Mouse (Mus musculus): ENCODE measurements around the gene Hdac5.

DNA sequence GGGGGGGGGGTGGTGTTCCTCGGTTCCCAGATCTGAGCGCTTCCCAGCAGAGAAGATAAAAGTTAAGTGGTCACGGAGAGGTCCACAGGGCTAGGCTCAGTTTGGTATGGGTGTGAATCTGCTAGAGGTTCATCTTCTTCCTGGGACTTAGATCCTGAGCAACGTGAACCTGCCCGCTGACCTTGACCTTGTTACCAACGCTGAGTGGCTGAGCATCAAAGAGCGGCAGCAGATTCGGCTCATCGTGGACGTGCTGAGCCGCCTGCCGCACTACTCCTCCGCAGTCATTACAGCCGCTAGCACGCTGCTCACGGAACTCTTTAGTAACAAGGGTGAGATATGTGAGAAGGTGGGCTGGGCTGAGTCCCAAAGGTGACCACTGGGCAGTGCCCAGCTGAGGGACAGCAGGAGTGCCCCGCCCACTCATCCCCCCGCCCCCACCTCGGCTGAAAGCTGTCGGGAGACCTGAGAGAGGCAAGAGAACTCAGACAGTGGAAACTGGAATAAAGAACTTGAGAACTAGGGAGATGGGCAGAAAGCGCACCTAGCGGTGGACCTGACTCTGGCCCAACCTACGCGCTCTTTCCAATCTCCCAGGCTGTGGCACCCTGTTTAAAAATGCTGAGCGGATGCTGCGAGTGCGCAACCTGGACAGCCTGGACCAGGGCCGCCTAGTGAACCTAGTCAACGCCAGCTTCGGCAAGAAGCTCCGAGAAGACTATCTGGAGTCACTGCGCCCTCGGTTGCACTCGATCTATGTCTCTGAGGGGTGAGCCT, 82.6 kb downstream of the Hdac5 start:
- TF ChIP-seq POLR2A (IDR thresholded peaks at IDR 0.05; ENCODE audit: extremely low read depth, insufficient read depth, low read length) (no peak), CTCF (IDR thresholded peaks at IDR 0.05; ENCODE audit: extremely low read depth, insufficient read depth, low read length) (no peak)
